Mouse (Mus musculus) cerebellum, postnatal 10 days (tissue): ENCODE measurements around the gene Gm4791.

Experiments used
- DNase-seq, 2 experiments: peaks; one replicate each; pipeline ENCODE4 v3.0.0; 2021; ENCODE audit warnings: mixed read lengths in 2 of 2

Gene Gm4791

GRCm38 (mm10) chr9:46998338-46998791 lies at the start of gene Gm4791:
Gene Gm4791, plus strand, starts transcription at chr9:46998741.
- DNase-seq = peak; percentile 69 to 73

GRCm38 (mm10) chr9:46956286-46956685 lies 42.3 kb upstream of the Gm4791 start:
- peak; percentile 55 to 60 for DNase-seq

GRCm38 (mm10) chr9:46957420-46957950 lies 41.1 kb upstream of the Gm4791 start:
- peak; percentile 67 to 70 for DNase-seq

DNA sequence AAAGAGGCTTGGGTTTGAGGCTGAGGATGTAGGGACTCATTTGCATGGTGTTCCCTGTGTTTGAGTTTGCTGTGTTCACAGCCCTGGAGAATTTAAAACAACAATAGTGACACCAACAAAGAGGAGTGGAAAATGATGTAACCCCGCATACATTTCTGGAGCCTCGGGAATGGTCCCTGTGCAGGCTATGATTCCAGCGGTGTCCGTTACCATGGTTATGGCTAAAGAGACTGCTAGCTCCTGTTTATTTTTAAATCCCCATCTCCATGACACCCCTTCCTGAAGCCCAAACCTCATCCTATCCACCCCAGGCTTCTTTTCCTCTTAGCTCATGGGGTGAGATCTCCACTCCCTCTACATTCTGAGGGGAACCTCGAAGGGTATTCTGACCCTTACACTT lies 32.5 kb upstream of the Gm4791 start:
- DNase-seq = no peak

GRCm38 (mm10) chr9:46968970-46969369 lies 29.6 kb upstream of the Gm4791 start:
- DNase-seq = peak in 1 of 2 experiments; percentile 10

DNA sequence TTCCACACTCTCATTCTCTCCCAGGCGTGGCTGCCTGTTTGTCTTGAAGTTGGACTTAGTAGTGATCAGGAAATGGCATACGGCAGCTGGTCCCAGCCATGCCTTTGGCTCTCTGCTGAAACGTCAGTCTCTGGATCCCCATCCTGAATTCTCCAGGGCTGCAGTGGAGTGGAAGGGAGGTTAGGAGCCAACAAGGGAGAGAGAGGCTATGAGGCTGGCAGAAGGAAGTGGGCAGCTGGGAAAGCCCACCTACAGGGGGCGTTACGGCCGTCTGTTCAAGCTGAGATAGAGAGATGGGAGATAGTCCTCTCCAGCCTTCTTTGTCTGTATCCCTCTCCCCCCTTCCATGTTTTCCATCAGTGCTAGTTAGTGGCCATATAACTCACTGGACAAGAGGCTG lies 29.1 kb upstream of the Gm4791 start:
- DNase-seq = peak; percentile 62 to 66

GRCm38 (mm10) chr9:46978806-46979205 lies 19.7 kb upstream of the Gm4791 start:
- no peak for DNase-seq

- no peak for DNase-seq
Measured at GRCm38 (mm10) chr9:46980111-46980510, 18.4 kb upstream of the Gm4791 start.

DNA sequence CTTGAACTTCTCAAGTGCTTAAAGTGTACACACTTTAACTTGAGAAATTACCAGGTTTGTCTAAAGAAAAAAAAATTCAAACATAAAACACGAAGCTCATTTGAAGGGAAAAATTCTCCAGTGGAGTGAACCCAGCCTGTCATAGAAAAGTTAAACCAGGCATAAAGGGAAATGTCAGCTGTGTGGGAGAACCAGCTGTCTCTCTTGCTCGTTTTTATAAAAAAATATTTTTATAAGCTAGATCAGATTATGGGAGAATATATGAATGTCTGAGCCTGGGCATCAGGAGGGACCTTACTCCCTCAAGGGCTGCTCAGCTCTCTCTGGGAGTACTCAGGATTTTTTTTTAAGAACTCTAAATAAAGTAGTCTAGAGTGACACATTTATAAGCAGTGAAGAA lies 15.1 kb upstream of the Gm4791 start:
- DNase-seq = no peak

GRCm38 (mm10) chr9:47041569-47041968 lies 43.0 kb downstream of the Gm4791 start:
- DNase-seq = no peak
